Mouse (Mus musculus) spleen, postnatal 0 days (tissue): Measurements from ENCODE around the gene Ralbp1. TPM values are rescaled to one million over a fixed set of nuclear protein-coding genes. Genes with fewer than 3 reads are reported as not detected.

Source experiments
- polyA plus RNA-seq: library from polyadenylated mRNA; unstranded; fragments of >200 nt; fragmentation: Nextera tagmentation; extraction: Ambion mirVana; gene quantifications from 2 replicates; pipeline ENCODE4 v1.2.1, GENCODE M21; 2015

Gene Ralbp1
- 66.4 and 84.9 TPM in 2 replicates for polyA plus RNA-seq

DNA sequence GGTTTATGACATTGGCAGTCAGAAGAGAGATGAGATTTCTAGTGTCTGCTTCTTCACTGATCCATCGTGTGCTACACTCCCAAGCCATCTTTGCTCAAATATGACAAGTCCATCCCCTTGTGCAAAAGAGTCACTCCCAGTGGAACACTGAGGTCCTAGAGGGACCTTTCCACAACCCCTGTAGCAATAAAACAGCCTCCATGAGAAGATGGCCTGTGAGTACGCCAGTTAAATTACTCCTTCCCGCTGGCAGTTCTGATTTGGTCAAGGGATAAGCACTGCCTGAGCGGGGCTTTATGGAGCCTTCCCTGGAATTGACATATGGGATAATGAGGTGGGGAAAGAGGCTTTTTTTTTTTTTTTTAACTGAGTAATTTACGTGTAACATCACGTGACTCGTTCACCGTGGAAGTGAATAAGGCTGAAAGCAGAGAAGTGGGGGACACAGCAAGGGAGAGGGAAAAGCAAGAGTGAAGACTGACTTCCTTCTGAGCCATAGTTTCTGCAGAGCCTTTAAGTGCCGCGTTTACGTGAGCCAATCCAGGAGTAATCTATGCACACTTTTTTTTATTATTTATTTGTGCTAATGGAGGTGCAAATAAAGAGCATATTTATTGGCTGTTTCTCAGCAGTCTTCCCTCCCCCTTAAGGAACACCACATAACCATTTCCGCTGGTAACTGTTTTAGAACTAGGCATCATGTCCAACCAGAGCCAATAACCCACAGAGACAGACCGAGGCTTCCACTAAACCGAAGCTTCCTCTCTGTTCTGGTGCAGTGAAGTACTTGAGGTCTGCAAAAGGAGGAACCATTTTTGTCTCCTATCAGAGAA, at the start of gene Ralbp1:
Gene Ralbp1 (minus strand): TSS at position 102 of the 833 bp plus-strand sequence.

Other genes starting within 250 kb of the Ralbp1 start
- gene Txndc2, start 243.6 kb downstream of the Ralbp1 start, polyA plus RNA-seq = not detected in 2 replicates
- gene Rab31, start 113.0 kb downstream of the Ralbp1 start, polyA plus RNA-seq = 15.3 and 20.9 TPM in 2 replicates
- gene Ppp4r1, start 103.2 kb downstream of the Ralbp1 start, polyA plus RNA-seq = 13.1 and 13.9 TPM in 2 replicates
- 29.3 and 35.8 TPM in 2 replicates for gene Twsg1, start 65.4 kb upstream of the Ralbp1 start, polyA plus RNA-seq
- gene Ankrd12, start 191.3 kb upstream of the Ralbp1 start, polyA plus RNA-seq = 26.6 and 30.0 TPM in 2 replicates
- gene Ndufv2, start 215.8 kb upstream of the Ralbp1 start, polyA plus RNA-seq = 236 TPM in 2 replicates
- 24.2 and 25.0 TPM in 2 replicates for gene Washc1, start 225.7 kb upstream of the Ralbp1 start, polyA plus RNA-seq
- gene Ddx11, start 237.7 kb upstream of the Ralbp1 start, polyA plus RNA-seq = 6.4 and 7.0 TPM in 2 replicates